Mouse (Mus musculus) neural tube, embryonic 10.5 days (tissue): ENCODE measurements around the gene Pigv.

Experiments used
- DNase-seq: peaks from one replicate; pipeline ENCODE4 v3.0.0-alpha.2; 2017; ENCODE audit warnings: low spot score; ENCODE audit errors: extremely low spot score

The Pigv gene

GRCm38 (mm10) chr4:133645680-133646079, 26.8 kb downstream of the Pigv start:
- no peak for DNase-seq

GRCm38 (mm10) chr4:133645195-133645594, 27.3 kb downstream of the Pigv start:
- no peak for DNase-seq

- DNase-seq = no peak
Measured at GRCm38 (mm10) chr4:133634043-133634410, 38.4 kb downstream of the Pigv start.

- peak; percentile 86 for DNase-seq
Measured at GRCm38 (mm10) chr4:133633332-133634042, 39.0 kb downstream of the Pigv start.

- DNase-seq = no peak
Measured at GRCm38 (mm10) chr4:133632483-133633327, 39.7 kb downstream of the Pigv start.

GRCm38 (mm10) chr4:133631769-133632411, 40.6 kb downstream of the Pigv start:
- no peak for DNase-seq

GRCm38 (mm10) chr4:133631071-133631768, 41.2 kb downstream of the Pigv start:
- DNase-seq = no peak

GRCm38 (mm10) chr4:133630326-133630920, 42.0 kb downstream of the Pigv start:
- DNase-seq = no peak

GRCm38 (mm10) chr4:133629191-133629590, 43.3 kb downstream of the Pigv start:
- DNase-seq = no peak

- no peak for DNase-seq
Measured at GRCm38 (mm10) chr4:133628517-133628916, 43.9 kb downstream of the Pigv start.

GRCm38 (mm10) chr4:133627039-133627438, 45.4 kb downstream of the Pigv start:
- DNase-seq = no peak

GRCm38 (mm10) chr4:133626621-133627020, 45.8 kb downstream of the Pigv start:
- DNase-seq = no peak

GRCm38 (mm10) chr4:133626221-133626620, 46.2 kb downstream of the Pigv start:
- no peak for DNase-seq

- no peak for DNase-seq
Measured at GRCm38 (mm10) chr4:133625621-133626071, 46.8 kb downstream of the Pigv start.

GRCm38 (mm10) chr4:133624830-133625229, 47.6 kb downstream of the Pigv start:
- no peak for DNase-seq

- DNase-seq = no peak
Measured at GRCm38 (mm10) chr4:133622161-133622695, 50.2 kb downstream of the Pigv start.

GRCm38 (mm10) chr4:133620668-133621067, 51.8 kb downstream of the Pigv start:
- no peak for DNase-seq

GRCm38 (mm10) chr4:133619473-133620136, 52.8 kb downstream of the Pigv start:
- DNase-seq = no peak

- no peak for DNase-seq
Measured at GRCm38 (mm10) chr4:133617936-133618335, 54.5 kb downstream of the Pigv start.

GRCm38 (mm10) chr4:133615416-133615815, 57.0 kb downstream of the Pigv start:
- no peak for DNase-seq
